Mouse (Mus musculus) heart, postnatal 4 days (tissue): ENCODE results near the gene Mrpl51. TPM values are rescaled to one million over a fixed set of nuclear protein-coding genes. Genes with fewer than 3 reads are reported as not detected.
A peak's percentile ranks its signal among the peaks of the same experiment; 100 is the strongest.

Experiments
- DNase-seq: peaks from one replicate; pipeline ENCODE4 v3.0.0; 2021
- total RNA-seq, 2 experiments: library from RNA; stranded (reverse); gene quantifications; 2 replicates each; pipeline ENCODE4 v1.2.3; 2021

Gene Mrpl51
- total RNA-seq, 2 experiments from 2014 or later, result 248 to 271 TPM

DNA sequence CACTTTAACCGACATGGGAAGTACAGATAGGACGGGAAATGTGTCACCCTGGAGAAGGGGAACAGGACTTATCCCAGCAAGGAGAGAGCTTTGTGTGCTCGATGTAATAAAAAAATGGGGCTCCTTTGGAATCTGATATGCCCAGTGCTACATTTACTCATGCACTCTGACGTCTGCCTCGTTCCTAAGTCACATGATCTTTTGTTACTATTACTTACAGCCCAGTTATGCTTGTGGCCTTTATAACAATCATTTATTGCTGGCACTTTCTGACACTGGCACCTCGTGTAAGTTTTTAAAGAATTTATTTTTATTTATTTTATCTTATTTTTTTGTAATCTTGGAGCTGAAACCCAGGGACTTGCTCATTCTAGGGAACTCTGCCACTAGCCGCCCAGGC lies 1.8 kb downstream of the Mrpl51 start:
- no peak for DNase-seq

DNA sequence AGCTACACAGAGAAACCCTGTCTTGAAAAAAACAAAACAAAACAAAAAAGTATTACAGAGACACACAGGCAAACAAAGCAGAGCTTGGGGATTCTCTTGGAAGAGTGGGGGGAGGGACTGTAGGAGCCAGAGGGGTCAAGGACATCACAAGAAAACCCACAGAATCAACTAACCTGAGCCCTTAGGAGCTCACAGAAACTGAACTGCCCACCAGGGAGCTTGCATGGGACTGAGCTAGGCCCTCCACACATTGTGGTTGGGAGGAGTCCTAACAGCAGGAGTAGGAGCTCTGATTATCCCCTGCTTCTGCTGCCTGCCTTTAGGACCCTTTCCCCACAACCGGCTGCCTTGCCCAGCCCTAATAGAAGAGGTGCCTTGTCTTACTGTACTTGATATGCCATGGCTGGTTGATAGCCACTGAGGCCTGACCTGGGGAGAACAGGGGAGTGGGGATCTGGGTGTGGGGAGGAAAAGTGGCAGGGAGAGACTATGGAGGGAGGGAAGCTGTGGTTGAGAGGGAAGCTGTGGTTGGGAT lies 4.0 kb downstream of the Mrpl51 start:
- no peak for DNase-seq

DNA sequence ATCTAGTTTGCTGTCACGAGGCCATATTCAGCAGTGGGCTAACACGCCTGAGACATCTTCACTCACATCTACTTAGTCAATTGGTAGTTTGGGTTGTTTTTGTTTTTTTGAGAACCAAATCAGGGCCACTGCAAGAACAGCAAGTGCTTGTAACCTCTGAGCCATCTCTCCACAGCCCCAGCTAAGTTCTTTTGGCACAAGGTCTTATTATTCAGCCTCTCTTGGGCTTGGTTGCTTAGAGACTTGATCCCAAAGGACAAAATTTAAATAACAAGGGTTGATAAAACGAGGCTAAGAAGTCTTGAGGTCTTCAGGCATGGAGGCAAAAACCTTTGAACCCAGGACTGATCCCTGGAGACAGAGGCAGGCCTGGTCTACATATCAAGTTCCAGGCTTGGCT lies 4.7 kb downstream of the Mrpl51 start:
- no peak for DNase-seq

DNA sequence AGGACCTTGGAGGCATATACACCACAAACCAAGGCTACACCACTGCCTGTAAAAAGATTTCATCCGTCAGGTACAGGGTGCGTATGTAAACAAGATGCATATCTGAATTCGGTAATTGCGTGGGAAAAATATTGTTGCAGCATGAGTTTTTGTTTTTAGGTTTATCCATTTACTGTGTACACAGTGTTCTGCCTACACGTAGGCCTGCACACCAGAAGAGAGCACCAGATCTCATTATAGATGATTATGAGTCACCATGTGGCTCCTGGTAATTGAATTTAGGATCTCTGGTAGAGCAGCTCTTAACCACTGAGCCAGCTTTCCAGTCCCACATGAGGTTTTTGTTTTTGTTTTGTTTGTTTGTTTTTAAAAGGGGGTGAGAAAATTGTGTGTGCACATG lies 5.6 kb downstream of the Mrpl51 start:
- DNase-seq, result no peak

DNA sequence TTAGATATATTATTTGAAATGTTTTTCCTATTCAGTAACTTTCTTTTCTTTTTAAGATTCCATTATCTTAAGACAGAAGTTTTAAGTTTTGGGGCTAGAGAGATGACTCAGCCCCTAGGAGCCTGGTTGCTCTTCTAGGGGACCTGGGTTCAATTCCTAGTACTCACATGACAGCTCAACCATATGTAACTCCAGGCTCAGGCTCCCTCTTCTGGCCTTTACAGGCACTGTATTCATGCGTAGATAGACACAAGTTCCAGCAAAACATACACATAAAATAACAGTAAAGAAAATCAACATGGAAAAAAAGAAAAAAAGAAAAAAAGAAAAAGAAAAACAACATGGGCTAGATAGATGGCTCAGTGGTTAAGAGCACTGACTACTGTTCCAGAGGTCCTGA lies 18.8 kb downstream of the Mrpl51 start:
- no peak for DNase-seq

DNA sequence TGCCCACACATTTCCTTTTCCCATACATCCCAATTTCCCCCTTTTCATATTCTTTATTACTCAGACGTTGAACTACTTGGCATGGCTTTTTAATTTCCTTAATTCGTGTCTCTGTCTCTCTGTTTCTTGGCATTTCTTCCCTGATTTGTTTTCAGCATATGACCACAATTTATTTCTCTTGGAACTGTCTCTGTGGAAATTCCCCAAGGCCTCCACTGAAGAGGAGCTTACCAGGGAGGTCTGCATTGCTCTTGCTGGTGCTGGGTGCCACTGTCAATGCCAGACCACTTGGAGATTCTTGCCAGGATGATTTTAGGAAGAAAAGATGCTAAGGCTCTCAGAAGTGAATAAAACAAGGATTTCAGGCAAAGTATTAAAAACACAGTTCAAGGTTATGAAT lies 21.0 kb downstream of the Mrpl51 start:
- no peak for DNase-seq

DNA sequence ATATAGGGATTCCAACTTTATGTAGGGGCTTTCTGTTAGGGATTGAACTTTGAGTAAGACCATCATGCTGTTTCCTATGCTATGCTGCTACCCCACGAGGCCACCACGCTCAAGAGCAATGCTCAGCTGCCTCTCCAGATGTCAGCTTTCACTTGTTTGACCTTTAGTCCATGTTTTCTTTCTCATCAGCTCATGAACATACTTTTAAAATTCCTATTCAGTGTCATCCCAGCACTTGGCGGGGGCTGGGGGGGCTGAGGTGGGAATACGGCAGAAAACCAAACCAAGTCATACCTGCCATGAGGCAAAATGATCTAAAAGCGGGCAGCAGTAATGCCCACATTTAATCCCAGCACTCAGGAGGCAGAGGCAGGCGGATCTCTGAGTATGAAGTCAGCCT lies 21.5 kb downstream of the Mrpl51 start:
- DNase-seq, result no peak

DNA sequence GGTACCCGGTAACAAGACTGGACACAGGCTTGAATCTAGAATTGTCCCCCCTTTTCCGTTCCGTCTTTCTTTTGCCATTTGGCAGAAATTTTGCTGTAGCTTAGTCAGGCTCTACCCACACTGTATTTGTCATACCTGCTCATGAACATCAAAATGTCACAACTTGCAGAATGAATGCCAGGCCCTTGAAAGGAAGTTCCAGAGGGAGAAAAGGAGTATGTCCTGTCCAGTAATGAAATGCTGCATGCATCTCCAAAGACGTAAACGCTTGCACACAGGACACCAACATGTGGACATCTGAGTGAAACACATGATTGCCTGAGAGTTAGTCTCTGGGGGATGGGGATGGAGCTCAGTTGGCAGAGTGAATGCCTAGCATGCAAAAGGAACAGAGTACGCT lies 22.1 kb downstream of the Mrpl51 start:
- DNase-seq, result no peak

DNA sequence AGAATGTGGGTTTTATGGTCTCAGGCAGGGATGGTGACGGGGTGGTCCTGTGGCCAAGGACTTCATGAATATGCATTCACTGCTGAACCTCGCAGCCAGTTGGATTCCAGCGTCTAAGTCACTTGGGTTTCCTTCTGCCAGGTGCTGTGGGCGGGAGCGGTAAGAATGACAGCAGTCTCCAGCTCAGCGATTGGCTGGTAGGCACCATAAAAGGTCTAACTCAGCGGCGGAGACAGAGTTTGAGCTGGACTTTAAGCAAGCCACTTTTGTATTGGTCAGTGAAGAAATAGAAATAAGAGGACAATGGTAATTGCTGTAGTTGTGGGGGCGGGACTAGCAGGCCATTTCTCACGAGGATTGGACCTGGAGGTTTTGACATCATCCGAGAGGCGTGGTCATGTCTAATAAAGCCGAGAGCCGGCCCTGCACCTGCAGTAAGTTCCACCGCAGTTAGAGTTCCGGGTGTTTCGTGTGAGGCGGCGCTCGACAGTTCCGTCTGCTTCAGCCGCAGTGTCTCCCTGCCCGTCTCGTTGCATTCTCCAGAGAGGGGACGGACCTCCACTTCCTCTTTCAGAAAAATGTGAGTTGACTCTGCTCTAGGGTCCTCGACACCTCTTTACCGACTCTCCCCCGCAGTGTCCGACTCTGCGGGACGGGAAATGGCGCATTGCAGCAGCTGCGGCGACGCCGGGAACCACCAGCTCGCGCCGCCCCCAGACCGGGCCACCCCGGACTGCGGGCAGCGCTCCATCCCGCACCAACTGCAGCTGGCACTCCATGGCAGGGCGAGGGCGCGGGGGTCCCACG lies 23.8 kb downstream of the Mrpl51 start, which contains the start of gene Vamp1:
Gene Vamp1 (plus strand): TSS at position 404 of the 807 bp plus-strand sequence.
- peak; percentile 94 for DNase-seq

DNA sequence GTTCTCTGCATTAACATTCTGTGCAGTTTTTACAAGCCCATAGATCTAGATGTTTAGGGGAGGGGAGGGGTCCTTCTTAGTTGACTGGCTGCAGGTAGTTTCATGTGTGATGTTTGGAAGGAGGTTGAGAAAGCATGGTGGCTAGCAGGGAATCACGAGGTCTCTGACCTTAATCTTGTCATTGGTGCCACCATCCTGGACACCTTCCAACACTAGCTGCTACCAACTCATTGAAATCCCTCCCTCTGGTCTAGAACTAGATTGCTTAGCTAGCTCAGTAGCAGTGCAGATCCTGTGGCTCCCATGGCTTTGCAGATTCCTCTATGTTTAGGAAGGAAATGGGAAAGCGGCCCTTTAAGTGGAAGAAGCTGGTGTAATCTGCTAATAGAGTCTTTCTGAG lies 25.3 kb downstream of the Mrpl51 start:
- DNase-seq, result no peak

DNA sequence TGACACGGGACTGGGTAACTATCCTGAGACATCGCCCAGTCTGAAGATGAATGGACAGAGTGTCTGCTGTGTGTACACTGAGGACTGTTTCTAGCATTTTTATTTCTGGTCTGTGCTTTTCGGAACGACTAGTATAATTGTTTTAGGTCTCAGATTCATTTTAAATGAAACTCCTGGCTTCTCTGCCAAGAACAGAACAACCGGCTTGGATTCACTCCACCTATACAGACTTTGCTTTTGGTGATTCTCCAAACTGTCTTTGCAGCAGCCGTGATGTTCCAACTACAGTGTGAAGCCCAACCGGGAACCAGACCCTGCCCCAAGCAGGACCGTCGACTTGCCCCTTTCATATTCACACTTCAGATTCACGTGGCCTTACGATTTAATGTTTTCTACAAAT lies 26.3 kb downstream of the Mrpl51 start:
- no peak for DNase-seq

DNA sequence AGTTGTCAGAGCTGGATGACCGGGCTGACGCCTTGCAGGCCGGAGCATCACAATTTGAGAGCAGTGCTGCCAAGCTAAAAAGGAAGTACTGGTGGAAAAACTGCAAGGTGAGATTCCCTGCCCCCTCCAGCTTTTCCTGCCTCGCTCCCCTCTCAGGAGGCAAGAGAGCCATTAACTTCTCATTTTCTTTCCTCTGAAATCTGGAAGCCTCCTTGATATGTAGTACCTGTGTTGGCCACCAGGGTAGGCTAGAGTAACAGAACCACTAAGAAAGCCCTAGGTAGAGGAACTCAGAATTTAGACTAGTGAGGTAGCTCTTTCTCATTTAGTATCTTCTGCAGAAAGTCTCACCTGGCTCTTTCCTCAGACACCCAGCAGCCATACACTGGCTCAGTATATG lies 27.4 kb downstream of the Mrpl51 start:
- DNase-seq, result peak; percentile 76

DNA sequence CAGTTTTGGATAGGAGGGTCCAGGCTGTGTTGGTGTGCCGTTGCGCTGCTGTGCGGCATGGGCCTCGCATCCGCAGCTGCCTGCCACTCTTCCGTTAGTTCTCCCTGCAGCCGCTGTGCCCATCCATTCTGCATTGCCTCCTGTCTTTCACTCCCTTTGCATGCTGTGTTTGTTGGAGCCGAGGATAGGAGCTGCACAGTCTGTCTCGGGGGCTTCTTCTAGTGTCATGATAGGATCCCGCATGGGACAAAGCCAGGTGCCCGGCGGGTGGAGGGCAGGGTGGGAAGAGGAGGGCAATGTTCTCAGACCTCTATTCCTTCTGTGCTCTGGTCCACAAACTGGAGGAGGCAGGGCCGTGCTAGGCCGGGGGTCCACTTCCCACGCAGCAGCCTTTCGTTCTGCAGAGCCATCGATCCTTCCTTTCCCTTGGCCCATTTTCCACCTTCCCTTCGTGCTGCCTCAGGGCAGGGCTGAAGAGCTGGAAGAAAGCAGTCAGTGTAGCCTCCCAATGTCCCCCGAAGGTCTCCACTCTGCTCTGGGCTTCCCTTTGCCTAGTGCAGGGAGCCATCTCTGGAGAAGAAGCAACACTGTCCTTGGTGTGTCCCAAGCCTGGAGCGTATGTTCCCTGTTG lies 29.6 kb downstream of the Mrpl51 start:
- DNase-seq, result no peak

DNA sequence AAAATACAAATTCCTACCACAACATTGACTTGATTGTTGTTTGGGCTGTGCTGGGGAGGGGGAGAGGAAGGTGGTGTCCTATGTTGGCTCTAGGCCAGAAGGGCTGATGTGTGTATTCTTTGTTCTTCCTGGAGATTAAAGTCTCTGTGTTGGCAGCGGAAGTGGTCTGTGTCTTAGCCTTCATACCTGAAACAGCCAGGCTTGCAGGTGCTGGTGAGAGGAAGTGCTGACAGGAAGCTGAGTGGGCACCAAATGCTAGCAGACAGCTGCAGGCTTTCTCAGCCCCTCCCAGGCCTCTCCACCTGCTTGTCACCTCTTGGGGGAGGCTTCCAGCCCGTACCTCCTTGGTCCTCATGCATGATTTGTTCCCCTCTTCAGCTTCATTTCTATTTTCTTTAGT lies 30.5 kb downstream of the Mrpl51 start:
- no peak for DNase-seq

DNA sequence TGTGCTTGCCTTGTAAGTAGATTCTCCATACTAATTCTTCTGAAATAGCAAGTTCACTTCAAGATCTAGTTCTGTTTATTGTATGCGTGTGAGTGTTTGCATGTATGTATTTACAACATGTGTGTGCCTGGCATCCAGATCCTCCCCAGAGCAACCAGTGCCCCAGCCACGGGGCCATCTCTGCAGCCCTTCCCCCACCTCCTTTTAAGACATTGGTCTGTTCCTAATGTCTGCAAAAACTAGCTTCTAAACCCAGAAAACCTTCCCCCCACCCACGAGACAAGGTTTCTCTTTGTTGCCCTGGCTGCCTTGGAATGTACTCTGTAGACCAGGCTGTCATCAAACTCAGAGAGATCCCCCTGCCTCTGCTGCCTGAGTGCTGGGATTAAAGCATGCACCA lies 31.0 kb downstream of the Mrpl51 start:
- DNase-seq, result no peak

DNA sequence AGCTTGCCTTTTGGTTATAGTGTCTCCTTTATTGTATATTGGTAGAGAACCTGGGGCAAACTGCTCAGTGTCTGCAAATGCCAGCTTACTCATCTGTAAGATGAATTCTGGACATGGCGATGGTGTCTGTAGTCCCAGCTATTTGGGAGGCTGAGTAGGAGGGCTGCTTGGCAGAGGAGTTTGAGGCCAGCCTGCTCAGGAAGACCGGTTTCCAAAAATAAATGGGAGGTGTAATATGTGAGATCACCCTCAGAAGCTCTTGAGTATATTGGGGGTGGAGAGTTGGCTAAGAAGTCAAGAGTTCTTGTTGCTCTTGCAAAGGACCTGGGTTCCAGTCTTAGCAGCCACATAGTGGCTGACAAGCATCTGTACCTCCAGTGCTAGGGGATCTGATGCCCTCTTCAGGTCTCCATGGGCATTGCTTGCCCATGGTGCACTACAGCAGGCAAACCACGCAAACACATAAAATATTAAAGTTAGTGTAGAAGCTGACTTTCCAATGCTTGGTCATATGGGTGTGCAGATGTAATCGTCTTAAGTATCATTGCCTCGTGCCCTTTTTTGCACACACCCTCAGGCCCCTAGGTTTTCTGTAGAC lies 34.0 kb downstream of the Mrpl51 start:
- no peak for DNase-seq

DNA sequence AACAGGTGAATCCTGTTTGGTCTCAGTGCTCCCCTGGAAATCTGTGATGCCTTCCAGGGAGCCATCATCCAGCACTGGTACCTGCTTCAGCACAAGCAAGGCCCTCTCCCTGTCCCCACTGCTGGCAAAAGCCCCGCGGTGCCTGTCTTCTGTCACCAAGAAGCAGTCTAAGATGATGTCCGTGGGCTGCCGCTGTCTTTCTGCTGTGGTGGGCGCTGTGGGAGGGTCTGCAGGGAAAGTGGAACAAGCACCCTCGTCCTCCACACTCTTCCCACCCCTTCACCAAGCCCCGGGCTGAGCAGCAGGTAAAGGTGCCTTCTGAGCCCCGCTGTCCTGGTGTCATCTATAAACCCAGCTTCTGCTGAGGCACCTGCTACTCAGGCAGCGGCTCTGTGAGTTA lies 39.0 kb downstream of the Mrpl51 start:
- DNase-seq, result no peak

DNA sequence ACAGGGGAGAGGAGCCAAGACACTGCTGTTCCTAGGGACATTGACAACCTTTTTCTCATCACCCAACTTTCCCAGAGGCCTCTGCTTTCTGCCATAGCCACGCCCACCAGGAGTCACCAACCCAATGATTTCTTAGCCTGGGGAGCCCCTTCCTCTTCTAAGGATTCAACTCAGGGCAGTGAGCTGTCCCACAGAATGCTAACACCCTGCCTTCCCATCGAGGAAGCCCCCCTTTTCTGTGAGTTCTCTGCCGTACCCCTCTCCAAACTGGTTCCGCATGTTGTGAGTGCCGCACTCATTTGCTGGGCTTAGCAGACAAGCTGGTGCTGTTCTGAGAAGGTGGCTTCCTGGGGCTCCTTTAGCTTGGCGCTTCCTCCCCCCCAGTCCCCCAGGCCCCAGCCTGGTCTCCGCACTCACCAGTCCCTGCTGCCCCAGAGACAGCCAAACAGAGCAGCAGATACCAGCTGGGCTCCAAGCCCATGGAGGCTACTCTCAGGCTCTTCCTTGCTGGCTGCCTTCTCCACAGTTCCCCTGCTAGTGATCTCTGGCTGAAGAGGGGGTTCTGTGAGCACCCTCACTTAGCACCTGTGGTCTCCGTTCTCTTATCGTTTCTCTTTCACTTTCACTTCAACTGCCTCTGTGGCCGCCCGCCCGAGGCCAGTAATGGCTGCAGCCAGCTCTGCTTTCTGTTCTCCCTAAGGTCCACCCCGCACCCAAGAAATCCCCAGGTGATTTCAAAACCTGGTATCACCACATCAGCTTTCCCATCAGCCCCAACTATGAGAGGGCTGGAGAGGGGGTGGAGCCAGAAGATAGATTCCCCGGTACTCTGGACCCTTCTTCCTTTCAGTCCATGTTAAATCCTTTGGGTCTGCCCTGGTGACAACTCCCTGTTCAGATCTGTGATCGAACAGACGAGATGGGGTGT lies 39.8 kb downstream of the Mrpl51 start, which contains the start of gene Tapbpl:
Gene Tapbpl (minus strand): TSS at position 744 of the 928 bp plus-strand sequence.
- DNase-seq, result peak; percentile 69

DNA sequence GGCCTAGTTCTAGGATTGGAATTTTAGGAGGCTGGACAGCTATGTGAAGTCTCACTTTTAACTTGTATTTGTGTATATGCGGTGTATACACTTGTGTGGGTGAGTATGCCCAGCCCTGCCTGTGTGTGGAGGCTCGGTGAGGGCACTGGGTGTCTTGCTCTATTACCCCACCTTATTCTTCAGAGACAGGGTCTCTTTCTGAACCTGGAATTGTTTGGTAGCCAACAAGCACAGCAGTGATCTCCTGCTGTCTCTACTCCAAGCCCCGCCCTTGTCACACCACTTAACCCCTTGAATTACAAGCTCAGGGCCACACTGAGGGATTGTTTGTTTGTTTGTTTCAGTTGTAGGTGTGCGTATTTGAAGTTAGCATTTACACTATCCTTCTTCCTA lies 40.4 kb downstream of the Mrpl51 start:
- no peak for DNase-seq

DNA sequence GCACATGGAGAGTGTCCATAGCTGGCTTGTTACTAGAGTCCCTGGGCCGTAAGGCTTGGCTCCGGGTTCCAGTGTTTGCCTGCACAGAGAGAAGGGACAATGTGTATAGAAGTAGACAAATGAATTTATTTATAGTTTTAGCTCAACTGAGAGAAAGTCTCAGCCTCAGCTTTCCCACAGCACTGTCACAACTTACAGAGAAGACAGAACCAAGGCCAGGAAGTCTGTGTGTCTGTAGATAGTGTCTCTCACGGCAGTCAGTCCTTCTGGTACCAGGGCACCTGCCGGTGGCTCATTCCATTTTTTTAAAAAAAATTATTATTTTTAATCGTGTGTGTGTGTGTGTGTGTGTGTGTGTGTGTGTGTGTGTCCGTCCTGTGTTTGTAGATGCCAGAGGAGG lies 40.9 kb downstream of the Mrpl51 start:
- DNase-seq, result no peak

DNA sequence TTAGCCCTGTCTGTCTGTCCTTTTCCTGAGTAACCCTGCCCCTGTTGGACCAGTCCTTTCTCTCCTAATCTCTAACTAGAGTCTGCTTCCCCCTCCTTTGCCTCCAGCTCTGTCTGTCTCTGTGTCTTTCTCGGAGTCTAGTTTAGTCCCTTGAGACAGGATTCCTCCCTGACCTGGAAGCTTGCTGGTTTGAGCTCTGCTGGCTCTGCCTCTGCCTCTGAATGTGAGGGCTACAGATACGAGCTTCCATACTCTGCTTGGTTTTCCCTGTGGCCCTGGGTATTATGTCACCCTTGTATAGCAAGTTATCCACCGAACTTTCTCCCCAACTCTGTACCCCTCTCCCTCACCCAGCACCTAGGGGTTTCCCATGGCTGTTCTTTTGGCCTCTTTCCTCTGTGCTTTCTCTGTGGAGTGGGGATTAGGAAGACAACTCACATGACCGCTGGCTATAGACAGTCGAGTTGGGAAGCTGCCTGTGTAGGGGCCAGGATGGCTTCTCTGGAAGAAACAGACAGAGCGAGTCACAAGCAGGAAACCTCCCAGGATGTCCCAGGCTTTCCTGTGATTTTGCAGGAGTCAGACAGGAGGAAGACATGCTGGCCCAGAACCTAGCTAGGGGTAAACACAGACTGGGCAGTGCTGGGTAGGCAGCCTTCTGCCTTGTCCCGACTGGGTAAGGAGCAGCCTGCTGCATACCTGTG lies 42.4 kb downstream of the Mrpl51 start:
- DNase-seq, result peak; percentile 33

DNA sequence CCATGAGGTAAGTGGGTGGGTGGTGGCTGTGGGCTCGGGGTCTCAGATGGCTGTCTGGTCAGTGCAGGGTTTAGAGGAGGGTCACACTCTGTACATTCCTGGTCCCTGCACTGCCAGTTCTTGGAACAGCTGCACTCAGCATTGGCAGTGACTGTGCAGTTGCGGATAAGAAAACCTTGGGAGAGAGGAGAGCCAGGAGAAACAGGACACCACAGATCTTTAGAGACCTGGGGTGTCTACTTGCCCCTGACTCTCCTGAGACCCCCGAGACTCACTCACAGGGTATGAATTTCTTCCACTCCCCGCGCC lies 42.9 kb downstream of the Mrpl51 start:
- DNase-seq, result no peak
